Mouse (Mus musculus): ENCODE measurements around the gene Bpgm.

The Bpgm gene

GRCm38 (mm10) chr6:34475974-34476794 is at the start of gene Bpgm:
Gene Bpgm, plus strand, starts transcription at chr6:34476207.
- in situ Hi-C loops (cut with MboI; ENCODE audit: unreplicated experiment in 2 of 2): loop anchor here in 1 of 2 experiments (10.0 kb wide), 1 partner anchor 399 kb away; the partner anchor contains the start of gene Cyren

GRCm38 (mm10) chr6:34439006-34439405 is 37.0 kb upstream of the Bpgm start:
- in situ Hi-C loops (cut with MboI; ENCODE audit: unreplicated experiment in 2 of 2): no loop called here

- in situ Hi-C loops (cut with MboI; ENCODE audit: unreplicated experiment in 2 of 2): loop anchor here in 1 of 2 experiments (5.0 kb wide), 1 partner anchor 84 kb away; no protein-coding TSS in a partner anchor
Observed at GRCm38 (mm10) chr6:34441556-34442257, 34.3 kb upstream of the Bpgm start.

- in situ Hi-C loops (cut with MboI; ENCODE audit: unreplicated experiment in 2 of 2): loop anchor here in 1 of 2 experiments (5.0 kb wide), 1 partner anchor 86 kb away; no protein-coding TSS in a partner anchor
Observed at GRCm38 (mm10) chr6:34443791-34444190, 32.2 kb upstream of the Bpgm start.

- in situ Hi-C loops (cut with MboI; ENCODE audit: unreplicated experiment in 2 of 2): no loop called here
Observed at GRCm38 (mm10) chr6:34447961-34448360, 28.0 kb upstream of the Bpgm start.

GRCm38 (mm10) chr6:34448696-34449095 is 27.3 kb upstream of the Bpgm start:
- in situ Hi-C loops (cut with MboI; ENCODE audit: unreplicated experiment in 2 of 2): no loop called here

- in situ Hi-C loops (cut with MboI; ENCODE audit: unreplicated experiment in 2 of 2): loop anchor here (5.0 kb wide), 1 partner anchor 161 kb away; no protein-coding TSS in a partner anchor
Observed at GRCm38 (mm10) chr6:34452963-34453770, 22.8 kb upstream of the Bpgm start.

GRCm38 (mm10) chr6:34459456-34459855 is 16.6 kb upstream of the Bpgm start:
- in situ Hi-C loops (cut with MboI; ENCODE audit: unreplicated experiment in 2 of 2): loop anchor here in 1 of 2 experiments (5.0 kb wide), 1 partner anchor 92 kb away; no protein-coding TSS in a partner anchor

- in situ Hi-C loops (cut with MboI; ENCODE audit: unreplicated experiment in 2 of 2): no loop called here
Observed at GRCm38 (mm10) chr6:34460651-34461050, 15.4 kb upstream of the Bpgm start.

- in situ Hi-C loops (cut with MboI; ENCODE audit: unreplicated experiment in 2 of 2): no loop called here
Observed at GRCm38 (mm10) chr6:34463582-34463981, 12.4 kb upstream of the Bpgm start.

- in situ Hi-C loops (cut with MboI; ENCODE audit: unreplicated experiment in 2 of 2): loop anchor here in 1 of 2 experiments (10.0 kb wide), 1 partner anchor 403 kb away; the partner anchor contains the start of gene Cyren
Observed at GRCm38 (mm10) chr6:34471434-34472110, 4.4 kb upstream of the Bpgm start.

- in situ Hi-C loops (cut with MboI; ENCODE audit: unreplicated experiment in 2 of 2): loop anchor here in 1 of 2 experiments (10.0 kb wide), 1 partner anchor 401 kb away; the partner anchor contains the start of gene Cyren
Observed at GRCm38 (mm10) chr6:34473346-34473745, 2.7 kb upstream of the Bpgm start.

GRCm38 (mm10) chr6:34474031-34474430 is 2.0 kb upstream of the Bpgm start:
- in situ Hi-C loops (cut with MboI; ENCODE audit: unreplicated experiment in 2 of 2): loop anchor here in 1 of 2 experiments (10.0 kb wide), 1 partner anchor 401 kb away; the partner anchor contains the start of gene Cyren

GRCm38 (mm10) chr6:34475391-34475790 is 616 bp upstream of the Bpgm start:
- in situ Hi-C loops (cut with MboI; ENCODE audit: unreplicated experiment in 2 of 2): loop anchor here in 1 of 2 experiments (10.0 kb wide), 1 partner anchor 399 kb away; the partner anchor contains the start of gene Cyren

- in situ Hi-C loops (cut with MboI; ENCODE audit: unreplicated experiment in 2 of 2): loop anchor here in 1 of 2 experiments (10.0 kb wide), 1 partner anchor 397 kb away; the partner anchor contains the start of gene Cyren
Observed at GRCm38 (mm10) chr6:34478036-34478435, 2.0 kb downstream of the Bpgm start.

- in situ Hi-C loops (cut with MboI; ENCODE audit: unreplicated experiment in 2 of 2): loop anchor here in 1 of 2 experiments (10.0 kb wide), 1 partner anchor 396 kb away; the partner anchor contains the start of gene Cyren
Observed at GRCm38 (mm10) chr6:34478677-34479360, 2.8 kb downstream of the Bpgm start.

GRCm38 (mm10) chr6:34479531-34479930 is 3.5 kb downstream of the Bpgm start:
- in situ Hi-C loops (cut with MboI; ENCODE audit: unreplicated experiment in 2 of 2): loop anchor here in 1 of 2 experiments (10.0 kb wide), 1 partner anchor 395 kb away; the partner anchor contains the start of gene Cyren

GRCm38 (mm10) chr6:34480749-34481148 is 4.7 kb downstream of the Bpgm start:
- in situ Hi-C loops (cut with MboI; ENCODE audit: unreplicated experiment in 2 of 2): no loop called here

GRCm38 (mm10) chr6:34481349-34481748 is 5.3 kb downstream of the Bpgm start:
- in situ Hi-C loops (cut with MboI; ENCODE audit: unreplicated experiment in 2 of 2): no loop called here
